In the genomic region with DNA sequence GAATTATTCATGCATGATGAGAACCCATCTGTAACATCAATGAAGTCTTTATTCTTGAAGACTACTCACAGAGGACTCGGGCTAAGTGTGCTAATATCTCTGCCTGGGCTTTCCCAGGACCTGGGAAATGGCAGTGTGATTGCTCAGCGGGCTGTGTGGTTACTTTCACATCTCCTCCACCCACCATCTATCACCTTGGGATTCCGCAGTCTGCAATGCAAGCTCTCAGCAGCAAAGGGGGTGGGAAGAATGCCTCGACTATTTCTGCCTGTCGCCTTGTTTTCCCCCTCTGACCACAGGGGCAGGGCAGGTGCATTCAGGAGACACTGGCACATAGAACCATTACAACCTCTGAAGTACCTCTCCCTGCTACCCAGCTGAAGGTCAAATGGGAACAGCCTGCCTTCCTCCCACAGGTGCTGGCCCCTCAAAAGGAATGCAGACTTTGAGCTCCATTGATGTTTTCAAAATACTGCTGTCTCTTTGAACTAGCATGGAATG, we compare ENCODE assay signal across 10 mouse cellular contexts.
DNase-seq lines count a peak whose midpoint lies in the region; ATAC-seq and TF ChIP-seq lines count a peak whose summit lies in the region.
"Had no signal": no experiment of that assay in that cellular context is flagged by ENCODE, and none has a peak within 500 bp of the region (broad histone marks: within the 10 kb centered on the region; RNA-seq: fewer than 3 reads in every experiment).

No protein-coding gene starts in this region.

- TF ChIP-seq CTCF in lung, embryonic 14.5 days (IDR thresholded peaks at IDR 0.05; ENCODE audit: low read depth) = no peak
- no peak for TF ChIP-seq CTCF in brain, embryonic 14.5 days (IDR thresholded peaks at IDR 0.05; ENCODE audit: borderline replicate concordance, extremely low read depth, insufficient read depth, insufficient read length)

- H3K9me3 ChIP-seq in lung, embryonic 14.5 days (ENCODE audit: low read depth, low read length) = no peaks in the 10 kb centered on the region
- no peaks in the 10 kb centered on the region for H3K9me3 ChIP-seq in neural tube, embryonic 11.5 days (ENCODE audit: control insufficient read depth, low read length)
- H3K9me3 ChIP-seq: embryonic facial prominence, embryonic 15.5 days; G1E had no signal

- no peak overlapping the region for H3K9ac ChIP-seq in lung, embryonic 14.5 days
- no peak overlapping the region for H3K9ac ChIP-seq in neural tube, embryonic 11.5 days (ENCODE audit: low read length)
- H3K9ac ChIP-seq: embryonic facial prominence, embryonic 15.5 days had no signal

- H3K27me3 ChIP-seq in lung, embryonic 14.5 days (ENCODE audit: insufficient read depth, low read length) = no peaks in the 10 kb centered on the region
- H3K27me3 ChIP-seq in neural tube, embryonic 11.5 days (ENCODE audit: control insufficient read depth, insufficient read depth, low read length) = no peaks in the 10 kb centered on the region
- H3K27me3 ChIP-seq: embryonic facial prominence, embryonic 15.5 days had no signal

- H3K27ac ChIP-seq in lung, embryonic 14.5 days (ENCODE audit: low read depth) = peak overlapping the region; percentile 7; the same call in 1 of the 2 replicates
- H3K27ac ChIP-seq in neural tube, embryonic 11.5 days (ENCODE audit: low read depth, low read length) = no peak overlapping the region

- 0 out of 2 replicates have a peak, but pooled peaks cover 4% of the 10 kb centered on the region for H3K36me3 ChIP-seq in lung, embryonic 14.5 days (ENCODE audit: insufficient read depth)
- no peaks in the 10 kb centered on the region; the same call in 1 of the 2 replicates for H3K36me3 ChIP-seq in neural tube, embryonic 11.5 days (ENCODE audit: control insufficient read depth, insufficient read depth, low read length)
- H3K36me3 ChIP-seq: embryonic facial prominence, embryonic 15.5 days; G1E had no signal

- H3K4me2 ChIP-seq in lung, embryonic 14.5 days = no peak overlapping the region
- no peak overlapping the region for H3K4me2 ChIP-seq in neural tube, embryonic 11.5 days (ENCODE audit: low read depth)
- H3K4me2 ChIP-seq: embryonic facial prominence, embryonic 15.5 days had no signal

- peaks cover 31% of the 10 kb centered on the region for H3K4me1 ChIP-seq in lung, embryonic 14.5 days (ENCODE audit: insufficient read depth)
- H3K4me1 ChIP-seq in neural tube, embryonic 11.5 days (ENCODE audit: control insufficient read depth, insufficient read depth, low read length) = peaks cover 16% of the 10 kb centered on the region

- H3K4me3 ChIP-seq in lung, embryonic 14.5 days (ENCODE audit: low read depth, low read length) = no peak overlapping the region
- H3K4me3 ChIP-seq in neural tube, embryonic 11.5 days (ENCODE audit: low read depth, low read length) = no peak overlapping the region
- H3K4me3 ChIP-seq: embryonic facial prominence, embryonic 15.5 days had no signal

- 49% methylated on average over 5 of the region's 5 CpGs for WGBS in lung, embryonic 14.5 days
- WGBS in neural tube, embryonic 11.5 days = 23% methylated on average over 5 of the region's 5 CpGs

- no peak for DNase-seq in lung, embryonic 14.5 days
- DNase-seq in lung, adult 18-20 months = no peak
- peak; percentile 60 for DNase-seq in brain, embryonic 14.5 days (ENCODE audit: low read depth)
- peak; percentile 44 for DNase-seq in kidney, adult 11 months
- DNase-seq in neural tube, embryonic 11.5 days (ENCODE audit: low spot score) = peak; percentile 34
- DNase-seq in cerebellum, postnatal 10 days = no peak
- no peak for DNase-seq in spleen, adult 18-20 months

- no peak for ATAC-seq in lung, embryonic 14.5 days (ENCODE audit: insufficient read depth)
- ATAC-seq in neural tube, embryonic 11.5 days (ENCODE audit: insufficient read depth, low FRiP score, low TSS enrichment) = no peak
- ATAC-seq: lung, postnatal 0 days had no signal

- TF ChIP-seq POLR2A in brain, embryonic 14.5 days (IDR thresholded peaks at IDR 0.05; ENCODE audit: borderline replicate concordance, extremely low read depth, insufficient read depth, insufficient read length, poor library complexity, severe bottlenecking) = no peak

Comparison
In these comparisons a context has a peak if more than half of its experiments do, and no peak if none do; other contexts are left out.
1. DNase-seq: peak in brain, embryonic 14.5 days (single experiment), kidney, adult 11 months (single experiment) and neural tube, embryonic 11.5 days (single experiment); none in lung, embryonic 14.5 days (single experiment), lung, adult 18-20 months (0 of 2), cerebellum, postnatal 10 days (0 of 2) and spleen, adult 18-20 months (0 of 2).